Mouse (Mus musculus): ENCODE results near the gene Aqp3. TPM values are rescaled to one million over a fixed set of nuclear protein-coding genes. Genes with fewer than 3 reads are reported as not detected.
"Not testable (repeated sequence)": the region's sequence is repeated elsewhere in the genome, so short reads cannot be mapped to it uniquely, and the experiment has no call there.

Aqp3 gene
- total RNA-seq, 2 experiments from 2014 or later: not detected

DNA sequence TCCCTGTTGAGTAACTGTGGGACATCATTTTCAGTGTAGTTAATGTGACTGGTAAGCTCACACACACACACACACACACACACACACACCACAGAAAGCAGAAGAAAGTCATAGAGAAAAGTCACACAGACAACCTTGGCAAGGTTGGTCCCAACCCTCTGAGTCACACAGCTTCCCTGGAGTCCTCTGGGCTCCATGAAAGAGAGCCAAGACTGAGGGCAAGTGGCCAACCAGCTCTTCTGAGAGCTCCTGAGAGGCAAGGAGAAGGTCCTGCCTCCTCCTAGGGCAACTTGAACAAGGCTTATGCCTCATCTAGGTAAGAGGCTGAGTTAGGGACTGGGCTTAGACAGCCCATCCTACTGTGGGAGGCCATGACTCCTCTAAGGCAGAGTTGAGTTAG, 4.9 kb upstream of the Aqp3 start:
- no peak for DNase-seq

DNA sequence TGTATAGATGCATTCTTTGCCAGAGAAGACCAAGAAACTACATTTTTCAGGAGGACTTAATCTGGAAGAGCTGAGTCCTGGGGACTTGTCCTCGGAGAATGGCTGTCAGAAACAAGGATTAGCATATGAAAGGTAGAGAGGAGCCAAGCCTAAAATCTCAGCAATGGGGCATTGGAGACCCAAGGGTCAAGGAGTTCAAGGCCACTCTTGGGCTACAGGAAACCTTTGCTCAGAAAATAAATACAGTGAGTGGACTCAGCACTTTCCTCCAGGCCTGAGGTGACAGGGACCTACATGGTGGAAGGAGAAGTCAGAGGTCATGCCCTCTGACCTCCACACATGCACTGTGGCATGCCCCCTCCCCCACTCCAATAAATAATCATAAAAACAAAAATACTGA, 3.0 kb upstream of the Aqp3 start:
- no peak for DNase-seq

DNA sequence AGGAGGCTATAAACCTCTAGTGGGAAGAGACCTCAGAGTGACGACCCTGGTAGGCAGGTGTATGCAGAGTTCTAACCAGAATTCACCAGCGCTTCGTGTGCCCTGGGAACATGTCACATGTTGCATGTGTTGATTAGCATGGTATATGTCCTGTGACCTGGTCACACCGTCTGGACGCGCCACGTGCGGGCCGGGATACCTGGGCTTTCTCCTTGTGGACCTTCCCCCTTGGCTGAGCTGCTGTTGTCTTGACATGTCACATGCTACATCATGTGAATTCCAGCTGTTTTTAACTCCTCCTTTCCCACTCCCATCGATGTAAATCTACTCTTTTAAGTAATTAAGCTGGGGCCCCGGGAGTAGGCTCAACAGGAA, 581 bp upstream of the Aqp3 start:
- no peak for DNase-seq

DNA sequence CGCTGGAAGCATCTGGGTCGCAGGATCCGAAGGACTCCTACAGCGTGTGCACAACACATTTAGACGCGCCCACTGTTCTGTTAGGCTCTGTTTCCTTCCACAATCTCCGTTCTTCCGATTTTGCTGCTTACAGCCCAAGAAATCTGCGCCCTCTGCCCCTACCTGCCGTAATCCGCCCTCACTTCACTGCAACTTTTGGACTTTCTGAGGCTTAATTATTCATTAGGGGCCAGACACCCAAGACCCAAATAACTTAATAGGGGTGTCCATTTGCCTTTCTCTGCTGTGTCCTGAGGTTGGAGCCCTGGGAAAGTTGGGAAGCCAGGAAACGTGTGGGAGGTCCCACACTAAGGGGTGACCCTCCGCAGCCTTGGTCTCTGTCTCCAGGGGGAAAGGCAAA, 602 bp downstream of the Aqp3 start:
- DNase-seq: no peak

DNA sequence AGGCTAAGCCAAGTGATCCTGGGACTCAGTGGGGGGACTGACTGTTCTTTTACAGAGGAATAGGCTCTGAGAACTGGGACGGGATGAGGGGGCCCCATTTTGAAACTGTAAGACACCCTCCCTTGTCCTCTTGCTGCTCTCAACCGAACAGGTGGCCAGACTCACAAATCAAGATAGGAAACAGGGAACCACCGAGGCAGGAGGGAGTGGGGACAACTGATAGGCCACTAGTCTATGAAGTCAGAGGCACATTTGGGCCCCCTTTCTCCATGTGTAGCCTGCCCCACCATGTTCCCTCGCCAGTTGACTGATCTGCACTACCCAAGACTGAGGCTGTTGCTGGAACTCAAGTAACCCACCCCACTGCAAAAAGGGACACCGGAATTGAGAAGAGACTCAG, 1.2 kb downstream of the Aqp3 start:
- no peak for DNase-seq

DNA sequence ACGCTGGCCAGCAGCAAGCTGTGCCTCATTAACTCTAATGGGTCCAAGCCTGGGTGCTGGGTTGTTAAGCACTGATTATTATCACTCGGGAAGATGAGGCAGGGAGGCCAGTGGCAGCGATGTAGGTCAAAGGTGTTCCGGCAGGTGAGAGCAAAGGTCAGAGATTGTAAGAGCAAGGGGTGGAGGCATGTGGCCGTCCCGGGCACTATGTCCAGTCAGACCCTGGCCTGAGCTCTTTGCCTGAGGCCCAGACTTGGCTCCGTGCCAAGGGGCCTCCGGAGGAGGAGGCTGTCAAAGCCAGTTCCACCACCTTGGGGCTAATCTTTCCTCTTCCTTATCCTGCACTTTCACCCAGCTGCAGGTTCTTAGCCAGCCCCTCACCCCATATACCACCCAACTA, 1.8 kb downstream of the Aqp3 start:
- DNase-seq: no peak

DNA sequence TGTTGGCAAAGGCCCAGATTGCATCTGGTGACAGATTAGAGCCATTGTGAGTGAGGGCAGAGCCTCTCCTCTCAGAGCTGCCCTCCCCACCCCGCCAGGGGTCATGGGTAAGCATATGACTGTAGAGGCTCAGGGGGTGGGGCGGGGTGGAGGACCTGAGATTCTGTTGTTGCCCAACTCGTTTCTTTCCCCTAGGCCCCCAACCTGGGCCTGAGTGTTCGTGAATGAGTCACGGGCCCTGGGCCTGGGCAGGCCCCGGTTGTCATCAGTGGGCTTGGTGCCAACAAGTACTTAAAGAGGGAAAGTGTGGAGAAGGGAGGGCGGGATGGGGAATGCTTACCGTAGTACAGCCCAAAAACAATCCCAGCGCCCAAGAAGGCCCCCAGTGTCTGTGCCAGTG, 3.6 kb downstream of the Aqp3 start:
- DNase-seq: no peak

DNA sequence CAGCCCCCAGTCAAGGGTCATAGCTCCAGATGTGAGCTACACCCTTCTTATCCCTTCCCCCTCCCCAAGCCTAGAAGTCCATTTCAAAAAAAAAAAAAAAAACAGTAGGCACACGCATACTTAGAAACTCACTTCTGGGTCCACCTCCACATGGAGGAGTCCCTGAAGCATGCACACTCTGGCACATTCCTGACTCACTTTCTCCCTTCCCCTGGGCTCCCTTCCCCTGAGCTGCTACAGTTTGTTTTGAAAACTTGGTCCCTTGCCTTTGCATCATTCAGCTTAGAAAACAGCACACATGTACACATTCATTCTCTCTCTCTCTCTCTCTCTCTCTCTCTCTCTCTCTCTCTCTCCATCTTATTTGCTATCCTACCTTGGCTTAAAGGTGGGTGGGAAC, 5.0 kb downstream of the Aqp3 start:
- no peak for DNase-seq

DNA sequence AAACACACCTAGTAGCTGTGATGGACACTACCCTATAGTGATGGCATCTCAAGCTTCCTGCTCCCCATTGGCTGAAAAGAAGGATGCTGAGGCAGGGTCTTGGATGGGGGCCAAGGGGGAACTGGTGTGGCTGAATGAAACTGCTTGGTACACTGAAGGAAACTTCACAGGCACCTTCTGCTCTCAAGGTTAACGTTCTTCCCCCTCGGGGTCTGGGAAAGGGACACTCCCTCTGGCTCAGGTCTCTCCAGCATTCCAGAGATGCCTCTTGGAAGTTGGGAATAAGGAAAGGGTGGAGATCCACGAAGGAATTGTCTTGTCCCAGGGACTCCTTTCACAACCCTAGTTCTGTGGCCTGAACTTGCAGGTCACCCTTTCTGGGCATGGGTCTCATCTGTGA, 6.6 kb downstream of the Aqp3 start:
- DNase-seq: no peak

DNA sequence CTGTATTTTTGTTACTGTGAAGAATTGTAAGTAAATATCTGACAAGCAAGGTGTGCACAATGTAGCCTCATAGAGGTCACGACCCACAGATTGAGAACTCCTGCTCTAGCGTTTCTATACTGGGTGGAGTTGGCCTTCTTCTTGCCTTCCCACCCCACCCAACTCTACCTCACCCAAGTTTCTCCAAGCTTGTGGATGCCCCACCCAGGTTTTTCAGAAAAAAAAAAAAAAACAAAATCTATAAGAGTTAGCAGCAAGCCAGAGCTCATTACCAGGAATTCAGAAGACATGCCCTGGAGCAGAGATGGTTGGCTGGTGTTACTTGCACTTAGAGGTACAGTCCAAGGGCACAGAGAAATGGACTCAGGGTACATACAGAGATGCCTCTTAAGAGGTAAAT, 8.3 kb downstream of the Aqp3 start:
- DNase-seq: no peak

DNA sequence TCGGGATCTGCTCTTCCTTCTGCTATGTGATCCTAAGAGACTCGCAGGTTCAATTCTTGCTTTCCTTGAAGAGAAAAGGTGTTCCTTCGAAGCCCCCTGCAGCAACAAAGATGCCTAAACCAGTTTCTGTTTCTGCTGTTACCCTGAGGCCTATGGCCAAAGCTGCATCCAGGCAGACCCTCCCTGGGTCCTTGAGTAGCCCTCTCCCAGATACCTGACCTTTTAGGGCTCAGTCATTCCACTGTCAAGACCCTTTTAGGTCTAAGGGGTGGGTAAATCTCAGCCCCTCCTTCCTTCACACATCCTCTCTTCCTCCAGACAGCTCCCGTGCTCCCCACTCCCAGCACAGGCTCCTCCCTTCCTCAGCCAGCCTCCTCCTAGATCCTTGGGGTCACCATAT, 8.8 kb downstream of the Aqp3 start:
- no peak for DNase-seq

DNA sequence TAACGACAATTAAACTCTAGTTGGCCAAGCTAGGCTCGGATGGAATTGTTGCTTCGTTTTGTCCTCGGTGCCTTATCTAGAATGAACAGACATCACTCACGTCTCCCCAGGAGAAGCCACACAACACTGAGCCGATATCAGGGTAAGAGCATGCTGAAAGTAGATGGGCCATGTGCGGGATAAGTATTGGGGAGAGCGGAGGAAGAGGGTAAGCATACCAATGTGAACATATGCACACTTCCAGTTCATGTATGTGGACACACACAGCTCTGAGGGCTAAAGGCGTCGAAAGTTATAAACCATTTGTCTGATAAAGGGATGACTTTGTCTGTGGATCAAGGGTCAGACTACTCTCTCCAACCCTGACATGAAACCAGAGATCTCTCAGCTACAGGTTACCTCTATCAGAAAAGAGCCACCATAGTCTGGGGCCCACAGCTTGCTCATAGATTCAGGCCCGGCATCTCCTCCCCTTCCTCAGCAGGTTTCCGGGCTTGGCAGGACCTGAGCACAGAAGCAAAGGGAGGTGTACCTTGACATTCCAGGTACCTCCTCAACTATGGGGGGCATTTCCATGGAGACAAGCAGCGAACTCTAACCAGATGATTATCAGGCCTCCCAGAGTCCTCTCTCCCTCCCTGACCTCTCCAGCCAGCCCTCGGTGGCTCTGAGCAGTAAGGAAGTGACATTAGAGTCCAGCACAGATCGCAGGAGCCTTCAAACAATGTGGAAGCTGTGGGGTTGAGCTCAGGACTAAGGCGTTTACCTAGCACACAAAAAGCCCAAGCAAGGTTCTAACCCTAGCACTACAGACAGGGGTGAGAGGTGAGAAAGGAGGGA, 10.3 kb downstream of the Aqp3 start:
- no peak for DNase-seq

DNA sequence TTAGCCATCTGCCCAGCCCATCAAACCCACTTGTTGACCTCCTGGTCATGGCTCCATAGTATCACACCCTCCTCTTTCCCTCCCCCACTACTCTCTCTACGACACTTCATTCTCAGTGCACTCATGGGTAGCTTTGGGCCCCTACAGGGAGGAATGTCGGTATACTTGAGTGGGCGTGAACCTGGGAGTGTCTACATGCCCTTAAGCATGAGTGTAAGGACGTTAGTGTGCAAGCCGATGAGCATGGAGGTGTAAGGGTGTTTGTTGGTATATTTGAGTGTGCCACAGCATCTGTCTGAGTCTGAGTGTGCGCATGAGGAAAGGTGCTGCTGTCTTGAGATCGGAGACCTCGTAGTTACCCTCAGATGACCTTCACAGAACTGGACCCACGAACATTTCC, 11.0 kb downstream of the Aqp3 start:
- no peak for DNase-seq

DNA sequence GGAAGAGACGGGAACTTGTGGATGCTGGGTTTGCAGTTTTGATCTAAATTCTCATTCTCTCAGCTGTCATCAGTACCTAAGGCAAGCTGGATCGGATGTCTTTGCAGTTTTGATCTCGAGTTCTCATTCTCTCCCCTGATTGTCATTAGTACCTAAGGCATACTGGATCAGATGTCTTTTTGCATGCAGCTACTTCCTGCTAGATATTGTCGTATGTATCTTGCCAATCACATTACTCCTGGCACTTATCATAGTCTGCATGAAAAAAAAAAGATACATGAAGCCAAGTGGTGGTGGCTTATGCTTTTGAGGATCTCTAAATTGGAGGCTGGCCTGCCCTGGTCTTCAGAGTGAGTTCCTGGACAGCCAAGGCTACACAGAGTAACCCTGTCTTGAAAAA, 13.2 kb downstream of the Aqp3 start:
- DNase-seq: no peak

DNA sequence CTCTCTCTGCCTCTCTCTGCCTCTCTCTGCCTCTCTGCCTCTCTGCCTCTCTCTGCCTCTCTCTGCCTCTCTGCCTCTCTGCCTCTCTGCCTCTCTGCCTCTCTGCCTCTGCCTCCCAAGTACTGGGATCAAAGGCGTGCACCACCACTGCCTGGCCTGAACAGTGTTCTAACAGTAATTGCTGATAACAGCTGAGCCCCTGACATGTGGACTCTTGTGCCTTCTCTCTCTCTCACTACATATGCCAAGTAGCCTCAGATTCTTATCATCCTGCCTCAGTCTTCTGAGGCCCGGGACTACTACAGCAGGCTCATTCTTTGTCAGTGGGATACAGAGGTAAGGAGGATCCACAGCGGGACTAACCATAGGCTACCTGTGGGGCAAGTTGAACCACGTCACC, 15.2 kb downstream of the Aqp3 start:
- DNase-seq: not testable (repeated sequence)

DNA sequence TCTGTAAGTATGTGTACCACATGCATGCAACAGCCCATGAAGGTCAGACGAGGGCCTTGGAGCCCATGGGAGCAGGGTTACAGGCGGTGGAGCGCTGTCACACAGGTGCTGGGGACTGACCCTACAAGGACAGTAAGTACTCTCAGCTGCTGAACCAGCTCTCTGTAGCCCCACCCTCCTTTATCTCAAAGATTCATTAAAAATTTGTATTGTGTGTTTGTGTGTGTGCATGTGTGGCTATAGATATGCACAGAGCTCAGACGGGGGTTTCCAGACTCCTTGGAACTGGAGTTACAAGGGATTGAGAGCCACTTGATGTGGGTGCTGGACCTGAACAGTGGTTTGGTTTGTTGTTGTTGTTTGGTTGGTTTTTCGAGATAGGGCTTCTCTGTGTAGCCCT, 16.2 kb downstream of the Aqp3 start:
- no peak for DNase-seq

DNA sequence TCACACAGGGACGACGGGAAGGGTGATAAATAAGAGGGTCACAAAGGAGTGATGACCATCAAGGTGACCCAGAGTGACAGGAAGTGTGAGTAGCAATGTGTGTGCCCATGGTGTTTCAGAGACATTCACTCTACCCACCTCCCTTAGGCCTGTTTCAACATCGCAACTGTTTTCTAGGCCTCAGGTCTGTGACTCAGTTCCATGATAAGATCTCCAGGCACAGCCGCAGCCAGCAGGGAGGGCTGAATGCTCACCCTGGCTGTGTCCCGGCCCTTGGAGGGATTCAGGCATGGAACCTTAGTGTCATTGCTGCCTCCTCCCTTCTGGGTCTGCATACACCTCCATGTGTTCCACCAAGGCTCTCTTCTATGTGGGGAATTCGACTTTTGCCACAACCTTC, 19.3 kb downstream of the Aqp3 start:
- DNase-seq: no peak

DNA sequence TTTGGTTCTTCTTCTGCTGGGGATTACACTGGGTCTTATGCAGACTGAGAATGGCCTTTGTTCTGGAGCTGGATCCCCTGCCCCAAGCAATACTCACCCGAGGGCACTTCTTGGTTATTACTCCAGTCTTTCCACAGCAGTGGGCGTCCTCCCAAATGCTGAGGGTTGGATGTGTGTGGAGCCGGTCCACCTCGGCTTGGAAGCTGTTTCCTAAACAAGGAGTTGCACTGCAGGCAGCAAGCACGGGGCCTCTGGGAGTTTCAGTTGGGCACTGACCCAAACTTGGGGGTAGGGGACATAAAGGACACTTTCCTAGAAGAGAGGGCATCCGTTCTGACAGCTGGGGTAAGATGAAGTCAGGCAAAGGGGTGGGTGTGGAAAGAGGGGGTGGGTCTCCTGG, 23.5 kb downstream of the Aqp3 start:
- no peak for DNase-seq

DNA sequence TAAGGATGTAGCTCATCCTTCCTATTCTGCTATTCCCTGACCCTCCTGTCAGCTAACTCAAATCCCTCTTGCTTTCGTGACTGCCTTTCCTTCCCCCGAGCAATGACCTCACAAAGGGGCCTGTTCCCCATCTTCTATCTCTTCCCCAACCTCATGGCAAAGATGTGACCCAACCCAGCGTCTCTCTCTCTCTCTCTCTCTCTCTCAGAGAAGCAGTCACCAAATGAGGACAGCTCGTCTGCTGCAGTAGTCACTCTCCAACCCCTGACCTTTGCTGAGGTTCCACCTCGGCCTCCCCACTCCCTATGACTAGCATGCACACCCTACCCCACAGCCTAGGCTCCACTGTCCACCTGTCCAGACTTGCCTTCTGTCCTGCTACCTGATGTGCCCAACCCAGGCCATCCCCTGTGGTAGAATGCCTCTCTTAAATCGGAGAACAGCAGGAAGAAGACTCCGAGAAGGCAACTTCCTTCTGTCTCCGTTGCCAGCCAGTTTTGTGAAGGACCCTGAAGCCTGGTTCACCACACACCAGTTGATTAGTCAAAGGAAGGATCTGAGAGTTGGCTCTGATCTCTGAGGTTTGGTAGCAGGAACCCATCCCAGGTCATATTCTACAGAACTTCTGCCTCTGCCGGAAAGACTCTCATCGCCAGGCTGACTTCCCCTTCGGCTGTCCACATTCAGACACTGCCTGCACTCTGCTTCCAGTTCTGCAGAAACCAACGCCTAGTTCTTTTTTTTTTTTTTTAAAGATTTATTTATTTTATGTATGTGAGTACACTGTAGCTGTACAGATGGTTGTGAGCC, 24.8 kb downstream of the Aqp3 start:
- no peak for DNase-seq

DNA sequence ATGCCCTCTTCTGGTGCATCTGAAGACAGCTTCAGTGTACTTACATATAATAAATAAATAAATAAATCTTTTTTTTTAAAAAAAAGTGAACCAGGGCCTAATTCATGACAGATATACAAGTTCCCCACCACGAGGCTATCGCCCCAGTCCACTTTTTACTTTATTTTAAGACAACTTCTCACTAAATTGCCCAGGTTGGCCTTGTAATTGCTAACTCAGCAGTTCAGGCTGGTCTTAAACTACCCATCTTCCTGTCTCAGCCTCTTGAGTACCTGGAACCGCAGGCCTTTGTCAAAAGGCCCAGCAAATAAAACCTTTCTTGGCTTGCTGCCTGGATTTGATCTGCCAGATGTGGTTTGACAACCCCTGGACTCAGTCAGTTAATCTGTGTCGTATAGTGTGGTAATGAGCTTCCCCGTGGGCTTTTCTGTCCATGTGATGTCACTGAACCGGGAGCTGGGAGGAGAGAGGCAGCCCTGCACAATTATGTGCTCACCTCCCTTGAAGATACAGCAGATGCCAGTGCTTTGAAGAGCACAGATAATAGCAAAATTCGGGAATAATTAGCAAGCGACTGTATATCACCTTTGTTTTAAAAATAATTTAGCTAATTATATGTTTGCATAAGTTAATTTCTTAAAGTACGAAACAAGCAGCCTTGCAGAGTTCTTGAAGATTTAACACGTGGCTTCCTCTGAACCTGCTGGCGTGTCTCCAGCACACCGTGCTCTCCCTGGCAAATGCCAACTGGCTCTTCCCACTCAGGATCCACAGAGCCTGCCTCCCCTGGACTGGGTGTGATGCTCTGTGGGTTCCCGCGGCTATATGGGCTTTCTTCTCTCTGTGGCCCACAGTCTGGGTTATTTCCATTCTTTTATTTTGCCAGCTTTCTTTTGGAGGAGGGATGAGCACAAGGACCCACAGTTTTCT, 26.2 kb downstream of the Aqp3 start:
- DNase-seq: no peak

DNA sequence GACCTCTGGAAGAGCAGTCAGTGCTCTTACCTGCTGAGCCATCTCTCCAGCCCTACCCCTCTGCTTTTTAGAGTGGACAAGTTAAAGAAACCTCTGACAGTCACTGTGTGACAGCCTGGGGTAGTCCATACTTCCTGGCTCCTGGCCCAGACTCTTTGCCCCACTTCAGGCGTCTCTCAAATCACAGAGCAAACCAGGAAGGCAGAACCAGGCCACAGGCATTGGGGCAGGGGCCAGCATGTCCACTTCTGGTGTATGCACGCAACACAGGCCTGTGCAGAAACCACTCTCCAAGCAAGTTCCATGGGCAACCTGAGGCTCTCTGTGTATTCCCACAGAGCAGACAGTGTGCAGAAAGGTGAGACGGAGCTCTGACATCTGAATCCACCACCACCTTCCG, 32.8 kb downstream of the Aqp3 start:
- no peak for DNase-seq

DNA sequence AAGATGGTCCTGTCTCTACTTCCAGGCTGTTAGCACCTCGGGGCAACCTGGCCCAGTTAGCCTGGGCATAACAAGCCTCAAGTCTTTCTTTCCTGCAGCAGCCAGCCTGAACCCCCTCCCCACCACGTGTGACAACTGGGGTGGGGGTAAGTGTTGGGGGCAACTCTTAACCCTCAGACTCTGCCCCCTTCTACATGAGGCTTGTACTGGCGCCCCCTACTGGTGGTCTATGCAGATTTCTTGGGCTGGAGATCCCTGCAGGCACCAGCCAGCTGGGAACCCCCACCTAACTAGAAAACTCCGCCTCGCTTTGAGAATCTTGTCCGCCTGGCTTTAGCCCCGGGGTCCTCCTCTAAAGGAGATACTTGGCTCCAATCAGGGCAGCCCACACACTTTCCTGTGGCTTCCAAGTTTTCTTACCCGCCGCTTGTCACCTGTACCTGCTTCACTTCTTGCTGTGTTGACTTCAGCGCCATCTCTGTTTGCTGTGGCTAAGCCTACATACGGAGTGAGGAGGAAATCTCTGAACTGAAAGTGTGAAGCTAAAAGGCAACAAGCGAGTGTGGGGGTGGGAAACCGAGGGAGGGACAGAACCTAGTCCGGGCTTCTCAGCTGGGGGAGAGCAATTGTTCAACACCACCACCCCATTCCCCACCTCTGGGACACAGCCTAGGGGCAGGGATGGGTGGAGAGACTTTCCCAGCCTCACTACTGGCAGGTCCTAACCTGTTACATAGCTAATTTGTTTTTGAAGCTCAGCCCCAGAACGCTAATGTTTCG, 33.9 kb downstream of the Aqp3 start:
- no peak for DNase-seq
